Mouse (Mus musculus) liver, embryonic 15.5 days (tissue): ENCODE data around the gene Card19. TPM values are rescaled to one million over a fixed set of nuclear protein-coding genes. Genes with fewer than 3 reads are reported as not detected.

Experiments used
- ATAC-seq: fragments of 200-750 bp; cut with Nextera tagmentation; 2 replicates; pipeline ENCODE4 v1.8.0; 2017; ENCODE audit warnings: moderate number of reproducible peaks, mild to moderate bottlenecking, moderate library complexity; ENCODE audit not compliant: insufficient read depth
- H3K27ac ChIP-seq: fragments of 300-500 bp; sonication (generic); replicated peaks from 2 replicates; pipeline ENCODE4 v1.5.1; 2015; ENCODE audit warnings: mild to moderate bottlenecking, inconsistent platforms
- H3K27me3 ChIP-seq: fragments of 300-500 bp; sonication (generic); 2 replicates; pipeline ENCODE4 v1.6.1; 2015; ENCODE audit warnings: mild to moderate bottlenecking, inconsistent platforms
- H3K36me3 ChIP-seq: fragments of 300-500 bp; sonication (generic); replicated peaks from 2 replicates; pipeline ENCODE4 v1.6.1; 2015; ENCODE audit warnings: moderate library complexity, mild to moderate bottlenecking, inconsistent platforms
- H3K4me1 ChIP-seq: fragments of 300-500 bp; sonication (generic); replicated peaks from 2 replicates; pipeline ENCODE4 v1.6.1; 2015; ENCODE audit warnings: inconsistent platforms
- H3K4me2 ChIP-seq: fragments of 300-500 bp; sonication (generic); 2 replicates; pipeline ENCODE4 v1.6.1; 2015; ENCODE audit warnings: moderate library complexity, mild to moderate bottlenecking, inconsistent platforms
- H3K4me3 ChIP-seq: fragments of 300-500 bp; sonication (generic); replicated peaks from 2 replicates; pipeline ENCODE4 v1.5.1; 2015; ENCODE audit warnings: mild to moderate bottlenecking, inconsistent platforms
- H3K9ac ChIP-seq: fragments of 300-500 bp; sonication (generic); 2 replicates; pipeline ENCODE4 v1.6.1; 2015; ENCODE audit warnings: moderate library complexity, mild to moderate bottlenecking, inconsistent platforms
- H3K9me3 ChIP-seq: fragments of 300-500 bp; sonication (generic); replicated peaks from 2 replicates; pipeline ENCODE4 v1.6.1; 2016; ENCODE audit warnings: inconsistent platforms
- WGBS: fragments of 180-500 bp; shearing (Covaris S2); methylation state at CpG from one replicate; pipeline ENCODE4 v1.1.7; 2015; ENCODE audit warnings: mixed read lengths; ENCODE audit not compliant: insufficient replicate concordance; 5-methylcytosine and 5-hydroxymethylcytosine counted together
- polyA plus RNA-seq: library from polyadenylated mRNA; unstranded; fragments of >200 nt; fragmentation: Nextera tagmentation; extraction: Ambion mirVana; gene quantifications from 2 replicates; pipeline ENCODE4 v1.2.1, GENCODE M21; 2015

Gene Card19
- polyA plus RNA-seq, 1 experiment from 2014 or later: 15.0 TPM

DNA sequence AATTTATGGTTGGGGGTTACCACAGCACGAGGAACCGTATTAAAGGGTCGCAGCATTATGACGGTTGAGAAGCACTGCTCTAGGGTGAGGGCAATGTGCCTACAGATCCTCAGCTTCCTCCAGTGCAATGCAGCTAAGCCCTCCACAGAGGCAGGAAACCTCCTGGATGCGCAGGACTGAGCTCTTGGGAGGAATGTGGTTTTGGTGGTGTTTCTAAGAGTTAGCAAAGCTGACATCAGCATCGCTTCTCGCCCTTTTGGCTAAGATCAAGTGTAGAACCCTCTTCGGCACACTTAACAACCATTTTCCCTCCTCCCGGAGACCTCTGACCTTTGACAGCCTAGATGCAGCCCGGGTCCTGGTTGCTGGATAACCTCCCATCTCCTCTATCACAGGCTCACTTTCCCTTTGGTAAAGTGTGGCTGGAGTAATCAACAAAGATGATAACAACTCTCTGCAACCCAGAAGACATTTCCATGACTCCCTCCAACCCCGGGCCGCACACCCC lies 31.4 kb upstream of the Card19 start:
- Histone ChIP-seq H3K4me3 (peak overlapping the region; percentile 53), H3K4me1 (peaks cover 28% of the 10 kb centered on the region), H3K27ac (no peak overlapping the region), H3K36me3 (no peaks in the 10 kb centered on the region), H3K9ac (no peak overlapping the region), H3K9me3 (no peaks in the 10 kb centered on the region), H3K4me2 (peak overlapping the region; percentile 76), H3K27me3 (peaks cover 43% of the 10 kb centered on the region)
- no peak for ATAC-seq
- 14% methylated on average over 12 of the region's 12 CpGs for WGBS

DNA sequence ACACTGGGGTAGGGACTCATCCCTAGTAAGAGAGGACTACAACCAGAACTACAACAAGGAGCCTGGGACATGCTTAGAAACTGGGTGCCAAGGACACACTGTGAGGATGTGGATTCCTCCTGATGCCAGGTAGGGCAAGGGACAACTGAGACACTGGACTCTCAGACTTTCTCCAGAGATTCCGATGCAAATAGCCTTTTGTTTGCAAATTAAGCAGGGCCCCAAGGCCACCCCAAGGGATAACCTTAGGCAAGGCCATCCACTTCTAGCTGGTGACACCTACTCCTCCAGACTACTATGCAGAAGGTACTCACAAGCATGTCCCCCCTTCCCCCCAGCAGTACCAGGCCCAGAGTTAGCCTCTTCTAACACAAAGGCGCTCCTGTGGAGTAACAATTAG lies 30.8 kb upstream of the Card19 start:
- no peak overlapping the region for H3K4me2 ChIP-seq
- no peak overlapping the region for H3K4me3 ChIP-seq
- no peak overlapping the region for H3K27ac ChIP-seq
- WGBS: 78% methylated on average over 2 of the region's 2 CpGs
- H3K4me1 ChIP-seq: peaks cover 32% of the 10 kb centered on the region
- no peak overlapping the region for H3K9ac ChIP-seq
- H3K9me3 ChIP-seq: no peaks in the 10 kb centered on the region
- H3K36me3 ChIP-seq: no peaks in the 10 kb centered on the region
- peaks cover 43% of the 10 kb centered on the region for H3K27me3 ChIP-seq
- no peak for ATAC-seq

DNA sequence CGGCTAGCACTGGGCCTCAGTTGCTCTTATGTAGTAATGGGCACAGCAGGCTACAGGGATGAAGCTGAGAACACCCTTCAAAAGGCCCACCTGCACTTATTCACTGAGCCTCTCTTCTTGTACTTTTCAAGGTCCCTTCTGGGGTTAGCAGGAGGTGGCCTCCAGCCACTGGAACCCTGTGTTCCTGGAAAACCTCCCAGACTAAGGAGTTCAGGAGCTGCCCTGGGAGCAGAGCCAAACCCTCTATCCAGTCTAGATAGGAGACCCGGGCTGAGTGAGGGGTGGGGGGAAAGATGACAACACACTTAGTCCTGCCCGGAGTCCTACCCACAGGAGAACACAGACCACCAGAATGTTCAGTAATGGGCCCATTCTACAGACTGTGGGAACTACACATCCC lies 30.2 kb upstream of the Card19 start:
- WGBS: 64% methylated on average over 3 of the region's 3 CpGs
- no peak overlapping the region for H3K4me2 ChIP-seq
- no peak for ATAC-seq
- H3K36me3 ChIP-seq: no peaks in the 10 kb centered on the region
- H3K9me3 ChIP-seq: no peaks in the 10 kb centered on the region
- H3K4me1 ChIP-seq: peaks cover 32% of the 10 kb centered on the region
- H3K9ac ChIP-seq: no peak overlapping the region
- H3K27me3 ChIP-seq: peaks cover 43% of the 10 kb centered on the region
- no peak overlapping the region for H3K4me3 ChIP-seq
- H3K27ac ChIP-seq: no peak overlapping the region

DNA sequence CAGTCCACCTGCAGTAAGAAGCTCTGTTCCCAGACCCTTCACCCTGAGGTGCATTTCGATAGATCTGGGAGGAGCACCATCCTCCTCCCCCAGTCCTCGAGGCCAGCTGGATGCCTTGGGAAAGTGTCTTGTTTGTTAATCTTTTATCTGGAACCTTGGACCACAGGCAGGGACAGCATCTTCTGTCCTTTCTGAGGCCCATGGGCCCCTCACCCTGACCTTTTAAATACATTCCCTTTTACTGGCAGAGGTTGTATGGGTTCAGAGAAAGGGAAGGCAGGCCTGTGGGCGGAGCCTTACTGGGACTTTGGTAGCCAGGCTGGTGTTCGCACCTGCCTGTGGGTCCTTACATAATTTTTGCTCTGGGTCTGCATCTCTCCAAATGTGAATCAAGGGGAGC lies 29.4 kb upstream of the Card19 start:
- no peak overlapping the region for H3K27ac ChIP-seq
- H3K4me2 ChIP-seq: no peak overlapping the region
- WGBS: 69% methylated on average over 4 of the region's 4 CpGs
- H3K4me1 ChIP-seq: peaks cover 32% of the 10 kb centered on the region
- H3K4me3 ChIP-seq: no peak overlapping the region
- no peak overlapping the region for H3K9ac ChIP-seq
- ATAC-seq: no peak
- no peaks in the 10 kb centered on the region for H3K36me3 ChIP-seq
- no peaks in the 10 kb centered on the region for H3K9me3 ChIP-seq
- peaks cover 43% of the 10 kb centered on the region for H3K27me3 ChIP-seq

GRCm38 (mm10) chr13:49243492-49243891 lies 27.7 kb upstream of the Card19 start:
- H3K9me3 ChIP-seq: no peaks in the 10 kb centered on the region
- no peaks in the 10 kb centered on the region for H3K36me3 ChIP-seq
- ATAC-seq: no peak
- H3K4me1 ChIP-seq: peaks cover 30% of the 10 kb centered on the region
- WGBS: 31% methylated on average over 2 of the region's 2 CpGs
- no peak overlapping the region for H3K4me2 ChIP-seq
- no peak overlapping the region for H3K4me3 ChIP-seq
- H3K27me3 ChIP-seq: peaks cover 30% of the 10 kb centered on the region
- H3K27ac ChIP-seq: peak overlapping the region; percentile 39
- H3K9ac ChIP-seq: no peak overlapping the region

GRCm38 (mm10) chr13:49242321-49243065 lies 26.7 kb upstream of the Card19 start:
- peak overlapping the region; percentile 73 for H3K27ac ChIP-seq
- no peaks in the 10 kb centered on the region for H3K9me3 ChIP-seq
- no peak overlapping the region for H3K9ac ChIP-seq
- peaks cover 20% of the 10 kb centered on the region for H3K27me3 ChIP-seq
- no peaks in the 10 kb centered on the region for H3K36me3 ChIP-seq
- peak; percentile 67 for ATAC-seq
- H3K4me1 ChIP-seq: peaks cover 20% of the 10 kb centered on the region
- peak overlapping the region; percentile 30 for H3K4me2 ChIP-seq
- H3K4me3 ChIP-seq: no peak overlapping the region
- 18% methylated on average over 9 of the region's 9 CpGs for WGBS

DNA sequence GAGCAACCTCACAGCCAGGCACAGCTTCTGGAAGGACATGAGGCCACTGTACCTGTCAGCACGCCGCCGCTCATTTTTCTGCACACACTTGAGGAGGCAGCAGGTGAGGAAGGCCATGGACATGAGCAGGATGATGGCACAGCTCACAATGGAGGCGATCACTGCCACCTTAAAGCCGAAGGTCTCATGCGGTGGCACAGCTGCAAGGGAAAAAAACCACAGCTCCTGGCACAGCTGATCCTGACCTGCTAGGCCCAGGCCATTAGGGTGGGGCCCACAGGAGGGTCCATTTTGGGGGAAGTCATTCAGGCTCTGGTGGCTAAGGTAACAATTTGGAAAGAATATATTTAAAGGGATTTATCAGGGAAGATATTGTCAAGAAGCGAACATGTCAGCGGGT lies 22.9 kb upstream of the Card19 start:
- no peak for ATAC-seq
- Histone ChIP-seq H3K36me3 (no peaks in the 10 kb centered on the region), H3K4me3 (no peak overlapping the region), H3K9me3 (no peaks in the 10 kb centered on the region), H3K4me2 (no peak overlapping the region), H3K4me1 (peaks cover 17% of the 10 kb centered on the region), H3K27me3 (no peaks in the 10 kb centered on the region), H3K27ac (no peak overlapping the region), H3K9ac (no peak overlapping the region)
- 81% methylated on average over 8 of the region's 8 CpGs for WGBS

- ATAC-seq: no peak
- H3K4me3 ChIP-seq: no peak overlapping the region
- no peaks in the 10 kb centered on the region for H3K9me3 ChIP-seq
- no peak overlapping the region for H3K27ac ChIP-seq
- no peak overlapping the region for H3K9ac ChIP-seq
- H3K36me3 ChIP-seq: no peaks in the 10 kb centered on the region
- H3K4me1 ChIP-seq: peaks cover 7% of the 10 kb centered on the region
- H3K27me3 ChIP-seq: no peaks in the 10 kb centered on the region
- 78% methylated on average over 8 of the region's 8 CpGs for WGBS
- H3K4me2 ChIP-seq: no peak overlapping the region
Observed at GRCm38 (mm10) chr13:49237617-49238016, 21.8 kb upstream of the Card19 start.

DNA sequence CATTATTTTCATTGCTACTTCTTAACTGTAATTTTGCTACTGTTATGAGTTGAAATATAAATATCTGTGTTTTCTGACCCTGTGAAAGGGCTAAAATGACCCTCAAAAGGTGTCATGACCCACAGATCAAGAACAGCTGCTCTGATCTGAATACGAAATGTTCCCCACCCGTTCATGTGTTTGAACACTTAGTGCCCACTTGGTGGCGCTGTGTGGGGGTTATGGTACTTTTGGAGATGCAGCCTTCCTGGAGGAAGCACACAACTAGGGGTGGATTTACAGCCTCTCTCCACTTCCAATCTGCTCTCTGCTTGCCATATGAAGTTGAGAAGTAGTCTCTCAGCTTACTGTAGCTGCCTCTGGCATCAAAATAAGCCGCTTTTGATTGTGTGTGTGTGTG lies 18.9 kb upstream of the Card19 start:
- no peaks in the 10 kb centered on the region for H3K9me3 ChIP-seq
- ATAC-seq: no peak
- H3K4me3 ChIP-seq: no peak overlapping the region
- H3K4me2 ChIP-seq: no peak overlapping the region
- H3K9ac ChIP-seq: no peak overlapping the region
- 81% methylated on average over 4 of the region's 4 CpGs for WGBS
- H3K27me3 ChIP-seq: no peaks in the 10 kb centered on the region
- no peaks in the 10 kb centered on the region for H3K36me3 ChIP-seq
- no peak overlapping the region for H3K27ac ChIP-seq
- H3K4me1 ChIP-seq: no peaks in the 10 kb centered on the region

DNA sequence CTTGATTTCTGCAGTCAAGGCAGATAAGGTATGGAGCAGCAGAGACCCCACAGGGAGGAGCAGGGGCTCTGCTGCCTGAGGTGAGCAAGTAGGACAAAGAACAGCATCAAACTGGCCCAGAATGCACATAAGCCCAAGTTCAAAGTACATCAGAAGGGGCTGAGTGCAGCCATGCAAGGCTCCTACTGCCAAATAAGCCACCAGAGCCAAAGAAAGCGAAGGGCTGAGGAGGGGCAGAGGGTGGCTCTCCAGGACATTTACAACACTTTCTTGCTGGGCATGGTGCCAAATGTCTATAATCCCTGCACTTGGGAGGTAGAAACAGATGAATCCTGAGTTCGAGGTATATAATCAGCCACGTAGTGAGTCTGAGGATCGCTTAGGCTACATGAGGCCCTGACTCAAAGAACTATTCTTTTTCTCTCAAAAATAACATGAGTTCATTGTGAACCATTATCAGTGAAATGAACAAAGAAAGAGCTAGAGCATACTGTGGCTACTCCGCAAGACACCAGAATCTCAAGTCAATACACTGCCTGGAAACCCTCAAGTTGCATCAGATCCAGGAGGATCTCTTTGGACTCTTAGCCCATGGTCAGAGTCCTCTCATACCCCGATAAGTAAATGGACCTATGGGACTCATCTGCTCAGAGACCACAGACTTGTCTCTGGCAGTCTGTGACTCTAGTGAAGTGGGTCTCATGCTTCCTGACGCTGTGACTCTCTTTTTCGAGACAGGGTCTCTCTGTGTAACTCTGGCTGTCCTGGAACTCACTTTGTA lies 18.1 kb upstream of the Card19 start:
- Histone ChIP-seq H3K36me3 (no peaks in the 10 kb centered on the region), H3K9ac (no peak overlapping the region), H3K9me3 (no peaks in the 10 kb centered on the region), H3K27ac (no peak overlapping the region), H3K4me2 (no peak overlapping the region), H3K27me3 (no peaks in the 10 kb centered on the region), H3K4me3 (no peak overlapping the region), H3K4me1 (no peaks in the 10 kb centered on the region)
- no peak for ATAC-seq
- WGBS: 77% methylated on average over 8 of the region's 8 CpGs

GRCm38 (mm10) chr13:49225633-49226032 lies 9.8 kb upstream of the Card19 start:
- Histone ChIP-seq H3K4me3 (no peak overlapping the region), H3K9me3 (no peaks in the 10 kb centered on the region), H3K36me3 (no peaks in the 10 kb centered on the region), H3K4me2 (no peak overlapping the region), H3K9ac (no peak overlapping the region), H3K27ac (no peak overlapping the region), H3K4me1 (no peaks in the 10 kb centered on the region), H3K27me3 (peaks cover 11% of the 10 kb centered on the region; the same call in 1 of the 2 replicates)
- 47% methylated on average over 4 of the region's 4 CpGs for WGBS
- ATAC-seq: no peak
